In the genomic region with DNA sequence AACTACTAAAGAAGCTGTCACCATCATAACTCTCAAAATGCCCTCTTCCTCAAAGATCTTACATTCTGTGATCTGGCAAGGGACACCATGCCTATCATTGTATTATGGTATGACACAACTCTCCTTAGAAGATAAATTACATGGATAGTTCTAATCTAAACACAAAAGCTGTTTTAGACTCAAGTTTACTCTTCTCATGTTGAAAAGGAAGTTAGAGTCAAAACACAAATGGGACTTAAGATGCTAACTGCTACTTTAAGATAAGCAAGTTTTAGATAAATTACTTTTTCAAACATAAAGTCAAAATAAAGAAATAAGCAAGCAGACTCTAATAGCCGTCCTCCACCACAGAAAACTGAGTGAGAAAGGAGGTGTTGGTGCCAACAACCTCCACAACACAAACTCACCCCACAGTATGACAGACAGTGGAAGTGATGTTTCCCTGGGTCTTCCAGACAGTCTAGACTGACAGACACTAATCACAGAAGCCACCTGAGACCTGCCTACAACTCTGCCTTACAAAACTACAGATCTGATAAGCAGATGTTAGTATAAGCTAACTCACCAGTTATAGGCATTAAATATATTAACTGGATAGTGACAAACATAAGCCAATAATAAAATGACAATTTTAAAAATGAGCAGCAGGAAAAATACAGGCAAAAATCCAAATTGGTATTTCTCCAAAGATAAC, we compare ENCODE assay signal across 1 mouse cellular context.
TF ChIP-seq lines count a peak whose summit lies in the region.

No protein-coding gene starts in this region.

TF ChIP-seq in MEL, 35 proteins besides CTCF, POLR2A, EP300 and RAD21:
- peak; percentile 71 for TF ChIP-seq SIN3A (IDR thresholded peaks at IDR 0.05; ENCODE audit: low read length)
- TF ChIP-seq MYC (IDR thresholded peaks at IDR 0.05; ENCODE audit: low read depth, low read length), result 0 out of 2 replicates have a peak, but pooled peaks have one; percentile 31
- TF ChIP-seq ETS1 (IDR thresholded peaks at IDR 0.05; ENCODE audit: low read depth, low read length), result peak; percentile 75; the same call in 1 of the 2 replicates
- peak; percentile 28; the same call in 1 of the 2 replicates for TF ChIP-seq TAL1 (IDR thresholded peaks at IDR 0.05; ENCODE audit: low read length)
- no peak for TF ChIP-seq GABPA (IDR thresholded peaks at IDR 0.05; ENCODE audit: low read depth, low read length)
- TF ChIP-seq CHD1 (IDR thresholded peaks at IDR 0.05; ENCODE audit: low read depth, low read length), result no peak
- TF ChIP-seq MAX (IDR thresholded peaks at IDR 0.05; ENCODE audit: low read length), result no peak
- TF ChIP-seq CHD2 (IDR thresholded peaks at IDR 0.05; ENCODE audit: low read length), result no peak
- no peak for TF ChIP-seq MYB (IDR thresholded peaks at IDR 0.05; ENCODE audit: low read depth, low read length)
- no peak for TF ChIP-seq NELFE (IDR thresholded peaks at IDR 0.05; ENCODE audit: low read depth, low read length)
- peak; percentile 86 for TF ChIP-seq TCF12 (IDR thresholded peaks at IDR 0.05; ENCODE audit: low read depth, low read length)
- no peak for TF ChIP-seq USF1 (IDR thresholded peaks at IDR 0.05; ENCODE audit: low read depth, low read length)
- TF ChIP-seq MAFK (IDR thresholded peaks at IDR 0.05; ENCODE audit: borderline replicate concordance, low read depth, low read length), result peak; percentile 8; the same call in 1 of the 2 replicates
- TF ChIP-seq GATA1 (IDR thresholded peaks at IDR 0.05; ENCODE audit: low read depth, low read length), result peak; percentile 70
- no peak for TF ChIP-seq POLR2AphosphoS2 (IDR thresholded peaks at IDR 0.05; ENCODE audit: low read length)
- no peak for TF ChIP-seq MEF2A (IDR thresholded peaks at IDR 0.05; ENCODE audit: extremely low read depth, insufficient replicate concordance, low read depth, low read length, poor library complexity, severe bottlenecking)
- no peak for TF ChIP-seq KAT2A (conservative IDR thresholded peaks at IDR 0.05; ENCODE audit: low read depth, low read length)
- 0 out of 2 replicates have a peak, but pooled peaks have one; percentile 3 for TF ChIP-seq ZC3H11A (IDR thresholded peaks at IDR 0.05; ENCODE audit: low read depth, low read length)
- TF ChIP-seq MXI1 (IDR thresholded peaks at IDR 0.05; ENCODE audit: low read depth, low read length), result peak; percentile 54
- no peak for TF ChIP-seq ZMIZ1 (IDR thresholded peaks at IDR 0.05; ENCODE audit: low read depth, low read length)
